Mouse (Mus musculus) testis, adult 2 months (tissue): ENCODE measurements at regions not wholly inside any gene's neighbourhood (a gene's known extent, or its start where the extent isn't known, plus 50 kb on each side); places are given as distances from the start of the nearest gene placed in this dataset.

Source experiments
- CTCF ChIP-seq: fragments of 200-500 bp; IDR thresholded peaks from 2 replicates; pipeline ENCODE4 v1.5.1; 2012; ENCODE audit warnings: low read depth, mild to moderate bottlenecking, inconsistent platforms, low read length, moderate library complexity; ENCODE audit not compliant: control insufficient read depth, insufficient read depth, insufficient replicate concordance
- POLR2A ChIP-seq: fragments of 200-500 bp; IDR thresholded peaks from 2 replicates; pipeline ENCODE4 v1.6.1; 2012; ENCODE audit warnings: low read depth, mild to moderate bottlenecking, inconsistent platforms, low read length, moderate library complexity; ENCODE audit not compliant: control insufficient read depth

- TF ChIP-seq CTCF (no peak), POLR2A (no peak)
Observed at GRCm38 (mm10) chr10:42082227-42082840, 64.1 kb upstream of the Armc2 start.
